Mouse (Mus musculus) midbrain, embryonic 11.5 days (tissue): ENCODE results near the gene Cope. TPM values are rescaled to one million over a fixed set of nuclear protein-coding genes. Genes with fewer than 3 reads are reported as not detected.
A peak's percentile ranks its signal among the peaks of the same experiment; 100 is the strongest.

Experiments
- ATAC-seq: fragments of 200-750 bp; cut with Nextera tagmentation; 2 replicates; pipeline ENCODE4 v1.8.0; 2017; ENCODE audit warnings: moderate TSS enrichment, moderate library complexity; ENCODE audit not compliant: low FRiP score
- DNase-seq: peaks from one replicate; pipeline ENCODE4 v3.0.0; 2015; ENCODE audit warnings: low spot score; ENCODE audit errors: missing footprints
- H3K27ac ChIP-seq: fragments of 300-500 bp; sonication (generic); 2 replicates; pipeline ENCODE4 v1.5.1; 2014; ENCODE audit warnings: low read depth, low read length
- H3K27me3 ChIP-seq: fragments of 300-500 bp; sonication (generic); 2 replicates; pipeline ENCODE4 v1.6.1; 2014; ENCODE audit warnings: mild to moderate bottlenecking, low read length, moderate library complexity, mixed read lengths; ENCODE audit not compliant: control insufficient read depth, insufficient read depth
- H3K36me3 ChIP-seq: fragments of 300-500 bp; sonication (generic); 2 replicates; pipeline ENCODE4 v1.6.1; 2014; ENCODE audit warnings: mild to moderate bottlenecking, low read length, moderate library complexity, mixed read lengths; ENCODE audit not compliant: control insufficient read depth, insufficient read depth
- H3K4me1 ChIP-seq: fragments of 300-500 bp; sonication (generic); 2 replicates; pipeline ENCODE4 v1.6.1; 2014; ENCODE audit warnings: low read length; ENCODE audit not compliant: control insufficient read depth, insufficient read depth
- H3K4me2 ChIP-seq: fragments of 300-500 bp; sonication (generic); 2 replicates; pipeline ENCODE4 v1.6.1; 2014; ENCODE audit warnings: mild to moderate bottlenecking, moderate library complexity
- H3K4me3 ChIP-seq: fragments of 300-500 bp; sonication (generic); 2 replicates; pipeline ENCODE4 v1.5.1; 2014; ENCODE audit warnings: low read depth, low read length
- H3K9ac ChIP-seq: fragments of 300-500 bp; sonication (generic); 2 replicates; pipeline ENCODE4 v1.6.1; 2014; ENCODE audit warnings: low read length
- H3K9me3 ChIP-seq: fragments of 300-500 bp; sonication (generic); 2 replicates; pipeline ENCODE4 v1.6.1; 2016; ENCODE audit warnings: low read length; ENCODE audit not compliant: control insufficient read depth
- WGBS: fragments of 180-500 bp; shearing (Covaris S2); extraction: QIAGEN DNeasy Blood & Tissue Kit; methylation state at CpG from one replicate; pipeline ENCODE4 v1.1.7; 2014; 5-methylcytosine and 5-hydroxymethylcytosine counted together
- polyA plus RNA-seq: library from polyadenylated mRNA; unstranded; fragments of >200 nt; fragmentation: Nextera tagmentation; extraction: Ambion mirVana; gene quantifications from 2 replicates; pipeline ENCODE4 v1.2.1, GENCODE M21; 2014

The Cope gene
- polyA plus RNA-seq, 1 experiment from 2014 or later, result 240 TPM

- 87% methylated on average over 8 of the region's 8 CpGs for WGBS
- Histone ChIP-seq H3K4me2 (no peak overlapping the region), H3K27me3 (no peaks in the 10 kb centered on the region), H3K4me3 (no peak overlapping the region), H3K36me3 (peaks cover 49% of the 10 kb centered on the region), H3K27ac (no peak overlapping the region), H3K9me3 (peaks cover 9% of the 10 kb centered on the region), H3K9ac (no peak overlapping the region), H3K4me1 (peaks cover 13% of the 10 kb centered on the region)
- no peak for DNase-seq
- no peak for ATAC-seq
Observed at GRCm38 (mm10) chr8:70286737-70287136, 15.6 kb upstream of the Cope start.

GRCm38 (mm10) chr8:70293988-70294405 lies 8.3 kb upstream of the Cope start:
- Histone ChIP-seq H3K27ac (no peak overlapping the region), H3K4me2 (no peak overlapping the region), H3K36me3 (peaks cover 44% of the 10 kb centered on the region)

GRCm38 (mm10) chr8:70300881-70301280 lies 1.4 kb upstream of the Cope start:
- no peak overlapping the region for H3K4me3 ChIP-seq
- H3K27ac ChIP-seq, result no peak overlapping the region
- no peaks in the 10 kb centered on the region for H3K27me3 ChIP-seq
- ATAC-seq, result no peak
- H3K4me1 ChIP-seq, result peaks cover 15% of the 10 kb centered on the region
- H3K9me3 ChIP-seq, result no peaks in the 10 kb centered on the region
- no peak overlapping the region for H3K9ac ChIP-seq
- no peak overlapping the region for H3K4me2 ChIP-seq
- DNase-seq, result no peak
- peaks cover 13% of the 10 kb centered on the region for H3K36me3 ChIP-seq
- 90% methylated on average over 3 of the region's 3 CpGs for WGBS

More at GRCm38 (mm10) chr8:70293988-70294405, 8.3 kb upstream of the Cope start:
- no peaks in the 10 kb centered on the region for H3K27me3 ChIP-seq
- H3K9ac ChIP-seq, result no peak overlapping the region
- 79% methylated on average over 5 of the region's 5 CpGs for WGBS
- H3K9me3 ChIP-seq, result no peaks in the 10 kb centered on the region
- H3K4me1 ChIP-seq, result no peaks in the 10 kb centered on the region
- no peak for DNase-seq
- H3K4me3 ChIP-seq, result no peak overlapping the region
- no peak for ATAC-seq

GRCm38 (mm10) chr8:70302901-70303300 lies 583 bp downstream of the Cope start:
- ATAC-seq (peak; percentile 41), DNase-seq (no peak)
- Histone ChIP-seq H3K4me3 (peak overlapping the region; percentile 84), H3K27ac (no peak overlapping the region), H3K4me1 (peaks cover 15% of the 10 kb centered on the region), H3K9ac (peak overlapping the region; percentile 80), H3K4me2 (peak overlapping the region; percentile 93), H3K27me3 (no peaks in the 10 kb centered on the region), H3K9me3 (no peaks in the 10 kb centered on the region), H3K36me3 (peaks cover 10% of the 10 kb centered on the region)
- 5% methylated on average over 16 of the region's 16 CpGs for WGBS

GRCm38 (mm10) chr8:70309311-70309710 lies 7.0 kb downstream of the Cope start:
- no peak for ATAC-seq

GRCm38 (mm10) chr8:70313399-70313798 lies 11.1 kb downstream of the Cope start:
- no peak overlapping the region for H3K9ac ChIP-seq
- no peak overlapping the region for H3K27ac ChIP-seq
- DNase-seq, result no peak
- no peak overlapping the region for H3K4me2 ChIP-seq
- H3K36me3 ChIP-seq, result peaks cover 18% of the 10 kb centered on the region; the same call in 1 of the 2 replicates
- no peaks in the 10 kb centered on the region for H3K27me3 ChIP-seq
- WGBS, result 96% methylated on average over 2 of the region's 2 CpGs
- peaks cover 30% of the 10 kb centered on the region for H3K4me1 ChIP-seq
- no peak for ATAC-seq
- no peak overlapping the region for H3K4me3 ChIP-seq
- H3K9me3 ChIP-seq, result no peaks in the 10 kb centered on the region

More at GRCm38 (mm10) chr8:70309311-70309710, 7.0 kb downstream of the Cope start:
- H3K36me3 ChIP-seq, result peaks cover 31% of the 10 kb centered on the region
- peak; percentile 93 for DNase-seq
- no peaks in the 10 kb centered on the region for H3K27me3 ChIP-seq
- no peak overlapping the region for H3K27ac ChIP-seq
- no peak overlapping the region for H3K4me3 ChIP-seq
- H3K4me1 ChIP-seq, result no peaks in the 10 kb centered on the region
- H3K9me3 ChIP-seq, result no peaks in the 10 kb centered on the region
- H3K9ac ChIP-seq, result no peak overlapping the region
- 37% methylated on average over 2 of the region's 2 CpGs for WGBS
- no peak overlapping the region for H3K4me2 ChIP-seq

- 2% methylated on average over 64 of the region's 66 CpGs for WGBS
- H3K4me3 ChIP-seq, result peak within 1 kb of the TSS; percentile 52
- ATAC-seq, result peak; percentile 60
- peaks cover 11% of the 10 kb centered on the region; the same call in 1 of the 2 replicates for H3K36me3 ChIP-seq
- H3K4me1 ChIP-seq, result peaks cover 30% of the 10 kb centered on the region
- peak within 1 kb of the TSS; percentile 71 for H3K4me2 ChIP-seq
- H3K27me3 ChIP-seq, result no peaks in the 10 kb centered on the region
- peak; percentile 96 for DNase-seq
- H3K9me3 ChIP-seq, result no peaks in the 10 kb centered on the region
- peak within 1 kb of the TSS; percentile 70 for H3K27ac ChIP-seq
- peak within 1 kb of the TSS; percentile 68 for H3K9ac ChIP-seq
Observed at GRCm38 (mm10) chr8:70315624-70316510, 13.5 kb downstream of the Cope start, which contains the start of gene Cers1. Gene Cers1 (plus strand): TSS chr8:70315775.

GRCm38 (mm10) chr8:70316511-70317504 lies 14.5 kb downstream of the Cope start:
- peak overlapping the region; percentile 70 for H3K27ac ChIP-seq
- 9% methylated on average over 15 of the region's 15 CpGs for WGBS
- DNase-seq, result peak; percentile 94
- no peaks in the 10 kb centered on the region for H3K27me3 ChIP-seq
- peaks cover 30% of the 10 kb centered on the region for H3K4me1 ChIP-seq
- H3K4me2 ChIP-seq, result peak overlapping the region; percentile 71
- ATAC-seq, result peak; percentile 90
- no peaks in the 10 kb centered on the region for H3K9me3 ChIP-seq
- peaks cover 9% of the 10 kb centered on the region; the same call in 1 of the 2 replicates for H3K36me3 ChIP-seq
- H3K9ac ChIP-seq, result peak overlapping the region; percentile 68
- peak overlapping the region; percentile 52 for H3K4me3 ChIP-seq
